Mouse (Mus musculus) cerebellum, adult (tissue): Measurements from ENCODE around the gene Rufy2.
"Not testable (repeated sequence)": the region's sequence is repeated elsewhere in the genome, so short reads cannot be mapped to it uniquely, and the experiment has no call there.

Experiments used
- ATAC-seq: cut with Nextera tagmentation; 2 replicates; pipeline ENCODE4 v1.9.2; 2017; ENCODE audit warnings: mild to moderate bottlenecking, moderate library complexity, mixed read lengths; ENCODE audit not compliant: insufficient number of reproducible peaks, low FRiP score, low TSS enrichment

The Rufy2 gene

DNA sequence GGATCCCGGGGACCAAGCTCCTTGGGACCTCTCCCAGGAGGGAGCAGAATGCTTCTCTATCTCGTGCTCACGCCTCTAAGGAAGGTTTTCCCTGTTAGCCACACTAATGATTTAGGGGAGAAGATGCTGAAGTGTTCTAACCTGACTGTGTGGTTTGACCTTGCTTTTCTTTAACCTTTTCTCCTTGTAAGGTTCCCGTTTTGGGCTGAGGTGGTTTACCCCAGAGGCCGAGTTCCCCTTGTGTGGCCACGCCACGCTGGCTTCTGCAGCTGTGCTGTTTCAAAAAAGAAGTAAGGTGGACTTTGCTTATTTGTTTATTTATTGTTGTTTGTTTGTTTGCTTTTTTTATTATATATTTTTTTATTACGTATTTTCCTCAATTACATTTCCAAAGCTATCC is 67.7 kb downstream of the Rufy2 start:
- no peak for ATAC-seq

DNA sequence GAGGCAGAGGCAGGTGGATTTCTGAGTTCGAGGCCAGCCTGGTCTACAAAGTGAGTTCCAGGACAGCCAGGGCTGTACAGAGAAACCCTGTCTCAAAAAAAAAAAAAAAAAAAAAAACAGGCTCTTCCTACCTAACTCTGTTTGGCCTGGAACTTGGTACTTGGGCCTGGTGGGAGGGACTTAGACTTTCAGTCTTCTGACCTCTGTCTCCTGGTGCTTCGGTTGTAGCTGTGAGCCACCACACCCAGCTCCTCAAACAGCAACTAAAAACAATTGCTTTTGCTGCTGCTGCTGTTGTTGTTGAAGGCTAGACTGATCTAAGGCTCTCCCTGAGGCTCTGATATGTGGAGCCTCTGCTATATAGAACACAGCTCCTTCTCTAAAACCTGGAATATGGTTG is 69.1 kb downstream of the Rufy2 start:
- no peak for ATAC-seq

GRCm38 (mm10) chr10:63051267-63051666 is 71.2 kb downstream of the Rufy2 start:
- no peak for ATAC-seq

DNA sequence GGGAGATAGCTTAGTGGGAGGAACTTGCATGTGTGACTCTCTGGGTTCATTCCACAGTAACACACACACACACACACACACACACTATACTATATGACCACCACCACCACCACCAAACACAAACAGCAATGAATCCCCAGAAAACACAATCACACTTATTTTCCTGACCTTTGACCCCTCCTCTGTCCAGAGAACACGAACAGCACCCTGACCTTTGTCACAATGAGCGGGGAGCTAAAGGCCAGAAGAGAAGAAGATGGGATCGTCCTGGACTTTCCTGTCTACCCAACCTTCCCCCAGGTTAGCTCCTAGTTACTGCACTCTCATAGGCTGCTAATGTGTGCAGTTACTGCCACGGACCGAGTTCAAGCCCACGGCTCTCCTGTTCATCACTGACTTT is 72.0 kb downstream of the Rufy2 start:
- no peak for ATAC-seq

DNA sequence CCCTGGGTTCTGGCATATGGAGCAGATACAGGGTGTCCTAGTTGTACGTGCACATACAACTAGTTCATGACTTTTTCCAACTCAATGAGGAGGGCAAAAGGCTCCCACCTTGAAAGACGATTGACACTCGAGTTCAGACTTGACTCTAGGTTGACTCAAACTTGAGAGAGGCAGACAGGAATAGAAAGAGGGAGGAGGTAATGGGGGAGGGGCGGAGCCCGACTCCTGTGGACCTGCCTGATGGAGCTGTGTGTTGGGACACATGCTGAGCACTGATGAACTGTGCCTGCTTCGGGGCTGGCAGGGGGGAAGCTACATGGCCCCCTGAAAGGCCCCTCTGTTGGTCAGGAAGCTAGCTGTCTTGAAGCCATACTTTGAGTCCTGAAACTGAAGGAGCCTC is 73.0 kb downstream of the Rufy2 start:
- ATAC-seq = no peak

GRCm38 (mm10) chr10:63054071-63054470 is 74.0 kb downstream of the Rufy2 start:
- not testable (repeated sequence) for ATAC-seq

DNA sequence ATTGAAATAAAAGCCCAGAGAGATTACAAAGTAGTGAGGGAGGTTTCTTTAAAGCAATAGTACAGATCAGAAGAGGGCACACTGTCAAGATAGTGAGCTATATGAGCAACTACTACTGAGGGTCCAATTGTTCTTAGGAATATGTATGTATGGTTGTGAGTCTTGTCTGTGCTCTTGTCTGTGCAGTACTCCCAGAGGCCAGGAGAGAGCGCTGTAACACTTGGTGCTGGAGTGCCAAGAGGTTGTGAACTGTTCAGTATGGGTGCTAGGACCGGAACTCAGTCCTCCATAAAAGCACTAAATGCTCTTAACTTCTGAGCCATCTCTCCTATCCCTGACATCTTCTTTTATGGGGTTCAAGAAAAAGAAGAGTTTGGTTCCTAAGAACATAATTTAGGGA is 74.6 kb downstream of the Rufy2 start:
- no peak for ATAC-seq

GRCm38 (mm10) chr10:63056966-63057750 is 77.1 kb downstream of the Rufy2 start:
- no peak for ATAC-seq

DNA sequence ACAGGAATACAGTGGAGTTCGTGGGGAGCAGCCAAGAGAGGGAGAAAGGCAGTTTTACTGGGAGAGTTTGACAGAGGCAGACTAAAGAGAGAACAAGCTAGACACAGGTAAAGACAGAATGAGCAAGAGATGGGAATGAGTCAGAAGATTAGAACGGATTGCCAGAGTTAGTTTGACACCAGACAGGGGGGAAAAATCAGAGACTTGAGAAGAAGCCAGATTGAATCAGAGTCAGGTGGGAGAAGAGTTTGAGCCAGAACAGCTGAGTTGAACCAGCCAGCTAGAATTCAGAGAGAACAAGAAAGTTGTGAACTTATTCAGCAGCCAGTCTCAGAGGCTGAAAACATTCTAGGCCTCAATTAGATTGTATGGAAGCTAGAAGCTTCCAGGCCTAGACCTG is 79.8 kb downstream of the Rufy2 start, which contains the start of gene Pbld1:
TSS of gene Pbld1 (plus strand) at position 301 of the 400 bp plus-strand sequence.
- no peak for ATAC-seq

- ATAC-seq = no peak
Measured at GRCm38 (mm10) chr10:63060406-63060805, 80.4 kb downstream of the Rufy2 start.

DNA sequence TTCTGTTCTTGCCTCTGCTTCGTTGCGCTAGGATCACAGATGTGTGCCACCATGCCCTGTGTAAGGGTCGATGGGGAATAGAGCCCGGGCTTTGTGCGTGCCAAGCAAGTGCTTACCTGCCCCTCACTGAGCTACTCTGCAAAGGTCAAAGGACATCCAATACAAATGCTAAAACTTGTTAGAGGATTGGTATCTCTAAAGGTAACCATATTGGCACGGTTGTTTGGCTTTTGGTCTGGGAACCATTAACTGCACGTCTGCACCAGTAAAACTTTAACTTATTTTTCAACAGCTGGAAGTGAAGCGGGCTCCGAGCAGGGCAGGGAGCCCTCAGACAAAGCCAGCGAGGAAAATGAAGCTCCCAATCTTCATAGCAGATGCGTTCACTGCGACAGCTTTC is 81.2 kb downstream of the Rufy2 start:
- ATAC-seq = no peak

GRCm38 (mm10) chr10:63062696-63063095 is 82.7 kb downstream of the Rufy2 start:
- ATAC-seq = no peak

DNA sequence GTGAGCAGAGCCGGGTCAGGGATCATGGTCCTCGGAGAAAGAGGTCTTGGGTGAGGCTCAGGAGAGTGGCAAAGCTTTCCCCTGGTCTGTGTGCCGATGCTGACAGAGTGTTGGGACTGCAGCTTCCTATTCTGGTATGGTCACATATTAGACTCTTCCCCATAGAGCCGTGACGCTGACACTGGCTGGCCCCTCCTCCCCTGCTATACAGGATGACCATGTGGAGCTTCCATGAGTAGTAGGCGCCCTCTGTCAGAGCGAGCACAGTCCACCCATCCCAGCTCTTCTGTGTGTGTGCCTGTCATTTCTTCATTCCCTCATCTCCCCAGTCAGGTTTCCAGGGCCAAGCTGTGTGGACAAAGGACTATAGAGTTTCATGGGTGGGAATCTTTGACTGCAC is 83.3 kb downstream of the Rufy2 start:
- no peak for ATAC-seq

GRCm38 (mm10) chr10:63064516-63064915 is 84.5 kb downstream of the Rufy2 start:
- no peak for ATAC-seq

DNA sequence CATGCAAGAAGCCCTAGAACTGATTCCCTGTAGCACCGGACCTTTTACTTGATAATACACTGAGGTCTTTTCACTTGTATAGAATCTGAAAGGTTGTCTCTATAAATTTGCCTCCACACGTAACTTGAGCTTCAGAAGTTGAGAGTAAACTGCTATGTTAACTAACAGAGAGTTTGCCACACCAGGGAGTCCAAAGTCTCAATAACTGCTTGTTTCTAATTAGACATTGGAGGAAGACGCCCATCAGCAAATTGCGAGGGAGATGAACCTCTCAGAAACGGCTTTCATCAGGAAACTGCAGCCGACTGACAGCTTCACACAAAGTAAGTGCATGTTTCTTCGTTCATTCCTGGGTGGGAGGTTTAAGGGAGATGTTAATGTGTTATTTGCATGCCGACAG is 85.5 kb downstream of the Rufy2 start:
- no peak for ATAC-seq

DNA sequence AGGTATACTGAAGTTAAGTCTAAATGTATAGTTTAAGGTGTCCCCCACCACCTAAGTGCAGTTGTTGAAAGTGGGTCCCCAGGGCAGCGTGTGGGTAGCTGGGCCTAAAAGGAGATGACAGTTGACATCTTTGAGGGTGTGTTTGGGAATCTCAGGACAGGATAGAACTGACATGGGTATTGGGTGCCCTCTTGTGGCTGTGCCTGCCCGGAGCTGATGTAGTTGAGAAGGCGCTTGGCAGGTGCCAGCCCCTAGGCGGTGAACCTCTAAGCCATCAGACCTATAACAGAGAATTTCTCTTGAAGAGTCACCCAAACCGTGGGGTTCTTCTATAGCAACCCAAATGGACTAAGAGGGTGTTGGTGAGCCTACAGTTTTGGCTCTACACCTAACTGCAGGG is 86.0 kb downstream of the Rufy2 start:
- peak; percentile 95 for ATAC-seq
